Mouse (Mus musculus): ENCODE results near the gene Slc12a4. TPM values are rescaled to one million over a fixed set of nuclear protein-coding genes. Genes with fewer than 3 reads are reported as not detected.

Slc12a4 gene
- polyA plus RNA-seq, 1 experiment: 57.1 TPM

GRCm38 (mm10) chr8:105900941-105901616 lies 64.8 kb downstream of the Slc12a4 start:
- H3K4me1 ChIP-seq (ENCODE audit: control insufficient read depth, insufficient read depth, low read length): no peaks in the 10 kb centered on the region
- H3K4me3 ChIP-seq (ENCODE audit: low read depth, low read length): peak overlapping the region; percentile 82
- TF ChIP-seq CTCF (IDR thresholded peaks at IDR 0.05; ENCODE audit: low read depth, low read length): no peak
- TF ChIP-seq EP300 (IDR thresholded peaks at IDR 0.05; ENCODE audit: insufficient read depth, low read depth, low read length): no peak
- no peak for TF ChIP-seq POLR2A (IDR thresholded peaks at IDR 0.05; ENCODE audit: insufficient read depth, low read length)
- H3K27ac ChIP-seq (ENCODE audit: insufficient read depth, low read length): no peak overlapping the region
- H3K9ac ChIP-seq (ENCODE audit: low read depth, poor library complexity, severe bottlenecking): peak overlapping the region; percentile 92
- no peaks in the 10 kb centered on the region for H3K27me3 ChIP-seq (ENCODE audit: control insufficient read depth, insufficient read depth, low read length, poor library complexity, severe bottlenecking)
- H3K9me3 ChIP-seq (replicated peaks; ENCODE audit: control insufficient read depth, insufficient read depth, low read length, poor library complexity, severe bottlenecking): no peaks in the 10 kb centered on the region
- H3K36me3 ChIP-seq (ENCODE audit: control insufficient read depth, insufficient read depth, low read length, poor library complexity, severe bottlenecking): peaks cover 3% of the 10 kb centered on the region; the same call in 1 of the 2 replicates

- Histone ChIP-seq H3K4me1 (ENCODE audit: control insufficient read depth, insufficient read depth, low read length) (no peaks in the 10 kb centered on the region), H3K27ac (ENCODE audit: insufficient read depth, low read length) (no peak within 1 kb of the TSS), H3K4me3 (ENCODE audit: low read depth, low read length) (peak within 1 kb of the TSS; percentile 82), H3K27me3 (ENCODE audit: control insufficient read depth, insufficient read depth, low read length, poor library complexity, severe bottlenecking) (no peaks in the 10 kb centered on the region), H3K36me3 (ENCODE audit: control insufficient read depth, insufficient read depth, low read length, poor library complexity, severe bottlenecking) (peaks cover 2% of the 10 kb centered on the region; the same call in 1 of the 2 replicates), H3K9ac (ENCODE audit: low read depth, poor library complexity, severe bottlenecking) (peak within 1 kb of the TSS; percentile 92), H3K9me3 (replicated peaks; ENCODE audit: control insufficient read depth, insufficient read depth, low read length, poor library complexity, severe bottlenecking) (no peaks in the 10 kb centered on the region)
- TF ChIP-seq EP300 (IDR thresholded peaks at IDR 0.05; ENCODE audit: insufficient read depth, low read depth, low read length) (no peak), CTCF (IDR thresholded peaks at IDR 0.05; ENCODE audit: low read depth, low read length) (no peak), POLR2A (IDR thresholded peaks at IDR 0.05; ENCODE audit: insufficient read depth, low read length) (no peak)
These were observed 65.5 kb downstream of the Slc12a4 start, which contains the start of gene Pskh1 for GRCm38 (mm10) chr8:105900180-105900940. TSS of gene Pskh1 (plus strand) at chr8:105900441.

GRCm38 (mm10) chr8:105897801-105898480 lies 68.0 kb downstream of the Slc12a4 start:
- TF ChIP-seq POLR2A (IDR thresholded peaks at IDR 0.05; ENCODE audit: insufficient read depth, low read length): no peak
- no peak for TF ChIP-seq CTCF (IDR thresholded peaks at IDR 0.05; ENCODE audit: low read depth, low read length)
- no peak for TF ChIP-seq EP300 (IDR thresholded peaks at IDR 0.05; ENCODE audit: insufficient read depth, low read depth, low read length)
- no peak overlapping the region for H3K27ac ChIP-seq (ENCODE audit: insufficient read depth, low read length)
- H3K36me3 ChIP-seq (ENCODE audit: control insufficient read depth, insufficient read depth, low read length, poor library complexity, severe bottlenecking): no peaks in the 10 kb centered on the region
- no peak overlapping the region for H3K4me3 ChIP-seq (ENCODE audit: low read depth, low read length)
- no peaks in the 10 kb centered on the region for H3K9me3 ChIP-seq (replicated peaks; ENCODE audit: control insufficient read depth, insufficient read depth, low read length, poor library complexity, severe bottlenecking)
- no peaks in the 10 kb centered on the region for H3K4me1 ChIP-seq (ENCODE audit: control insufficient read depth, insufficient read depth, low read length)
- H3K9ac ChIP-seq (ENCODE audit: low read depth, poor library complexity, severe bottlenecking): no peak overlapping the region
- no peaks in the 10 kb centered on the region for H3K27me3 ChIP-seq (ENCODE audit: control insufficient read depth, insufficient read depth, low read length, poor library complexity, severe bottlenecking)

Other genes with a start within 250 kb of the Slc12a4 start
- gene Gfod2, start 207.4 kb downstream of the Slc12a4 start, polyA plus RNA-seq (2011; ENCODE audit: insufficient read depth, insufficient read length, low read depth, missing spikeins): 6.4 and 7.2 TPM in 2 replicates
- 17.1 and 18.5 TPM in 2 replicates for gene Ranbp10, start 138.7 kb downstream of the Slc12a4 start, polyA plus RNA-seq (2011; ENCODE audit: insufficient read depth, insufficient read length, low read depth, missing spikeins)
- gene Tsnaxip1, start 138.4 kb downstream of the Slc12a4 start, polyA plus RNA-seq (2011; ENCODE audit: insufficient read depth, insufficient read length, low read depth, missing spikeins): 0.33 TPM in 1 of 2 replicates, not detected in the other
- gene Cenpt, start 112.8 kb downstream of the Slc12a4 start, polyA plus RNA-seq (2011; ENCODE audit: insufficient read depth, insufficient read length, low read depth, missing spikeins): 86.3 and 97.6 TPM in 2 replicates
- gene Thap11, start 111.0 kb downstream of the Slc12a4 start, polyA plus RNA-seq (2011; ENCODE audit: insufficient read depth, insufficient read length, low read depth, missing spikeins): 29.6 and 31.0 TPM in 2 replicates
- 29.9 and 30.2 TPM in 2 replicates for gene Nutf2, start 105.5 kb downstream of the Slc12a4 start, polyA plus RNA-seq (2011; ENCODE audit: insufficient read depth, insufficient read length, low read depth, missing spikeins)
- 45.2 and 51.6 TPM in 2 replicates for gene Edc4, start 85.2 kb downstream of the Slc12a4 start, polyA plus RNA-seq (2011; ENCODE audit: insufficient read depth, insufficient read length, low read depth, missing spikeins)
- 1.1 and 2.7 TPM in 2 replicates for gene Nrn1l, start 72.5 kb downstream of the Slc12a4 start, polyA plus RNA-seq (2011; ENCODE audit: insufficient read depth, insufficient read length, low read depth, missing spikeins)
- 27.4 and 31.3 TPM in 2 replicates for gene Pskh1, start 65.7 kb downstream of the Slc12a4 start, polyA plus RNA-seq (2011; ENCODE audit: insufficient read depth, insufficient read length, low read depth, missing spikeins)
- gene Ctrl, start 32.2 kb downstream of the Slc12a4 start, polyA plus RNA-seq (2011; ENCODE audit: insufficient read depth, insufficient read length, low read depth, missing spikeins): 0.78 and 1.7 TPM in 2 replicates
- gene Psmb10, start 27.7 kb downstream of the Slc12a4 start, polyA plus RNA-seq (2011; ENCODE audit: insufficient read depth, insufficient read length, low read depth, missing spikeins): 46.1 and 53.1 TPM in 2 replicates
- 2.8 and 3.2 TPM in 2 replicates for gene Lcat, start 22.7 kb downstream of the Slc12a4 start, polyA plus RNA-seq (2011; ENCODE audit: insufficient read depth, insufficient read length, low read depth, missing spikeins)
- gene Dpep3, start 13.3 kb upstream of the Slc12a4 start, polyA plus RNA-seq (2011; ENCODE audit: insufficient read depth, insufficient read length, low read depth, missing spikeins): 0.47 and 0.48 TPM in 2 replicates
- gene Dus2, start 25.2 kb upstream of the Slc12a4 start, polyA plus RNA-seq (2011; ENCODE audit: insufficient read depth, insufficient read length, low read depth, missing spikeins): 14.4 and 19.3 TPM in 2 replicates
- gene Dpep2nb, start 39.9 kb upstream of the Slc12a4 start, polyA plus RNA-seq (2011; ENCODE audit: insufficient read depth, insufficient read length, low read depth, missing spikeins): not detected in 2 replicates
- 8.7 and 8.8 TPM in 2 replicates for gene Ddx28, start 45.8 kb upstream of the Slc12a4 start, polyA plus RNA-seq (2011; ENCODE audit: insufficient read depth, insufficient read length, low read depth, missing spikeins)
- 68.9 and 78.3 TPM in 2 replicates for gene Nfatc3, start 92.7 kb upstream of the Slc12a4 start, polyA plus RNA-seq (2011; ENCODE audit: insufficient read depth, insufficient read length, low read depth, missing spikeins)
- 10.8 and 13.2 TPM in 2 replicates for gene Esrp2, start 170.9 kb upstream of the Slc12a4 start, polyA plus RNA-seq (2011; ENCODE audit: insufficient read depth, insufficient read length, low read depth, missing spikeins)
- 18.0 and 19.6 TPM in 2 replicates for gene Pla2g15, start 184.3 kb upstream of the Slc12a4 start, polyA plus RNA-seq (2011; ENCODE audit: insufficient read depth, insufficient read length, low read depth, missing spikeins)
- gene Slc7a6, start 202.8 kb upstream of the Slc12a4 start, polyA plus RNA-seq (2011; ENCODE audit: insufficient read depth, insufficient read length, low read depth, missing spikeins): 75.7 and 82.1 TPM in 2 replicates
- 45.1 and 50.3 TPM in 2 replicates for gene Slc7a6os, start 244.8 kb upstream of the Slc12a4 start, polyA plus RNA-seq (2011; ENCODE audit: insufficient read depth, insufficient read length, low read depth, missing spikeins)
- gene Prmt7, start 244.8 kb upstream of the Slc12a4 start, polyA plus RNA-seq (2011; ENCODE audit: insufficient read depth, insufficient read length, low read depth, missing spikeins): 88.7 and 107 TPM in 2 replicates